Mouse (Mus musculus): ENCODE results near the gene Mroh3.

GRCm38 (mm10) chr1:136135777-136136444 lies 76.7 kb downstream of the Mroh3 start:
- TF ChIP-seq EP300 (optimal IDR thresholded peaks at IDR 0.05) (no peak), CTCF (IDR thresholded peaks at IDR 0.05; ENCODE audit: low read depth) (no peak)

All from stomach, postnatal 0 days (tissue).